Mouse (Mus musculus) ES-Bruce4 (cell line): ENCODE data around the gene Kmt2d.

ENCODE experiments used
- CTCF ChIP-seq: IDR thresholded peaks from one replicate; pipeline ENCODE4 v1.8.1; 2011; ENCODE audit warnings: low read depth, low read length
- EP300 ChIP-seq: IDR thresholded peaks from 2 replicates; pipeline ENCODE4 v1.6.1; 2011; ENCODE audit warnings: low read depth, low read length; ENCODE audit not compliant: insufficient read depth
- POLR2A ChIP-seq: IDR thresholded peaks from one replicate; pipeline ENCODE4 v1.8.1; 2011; ENCODE audit warnings: low read length; ENCODE audit not compliant: insufficient read depth

DNA sequence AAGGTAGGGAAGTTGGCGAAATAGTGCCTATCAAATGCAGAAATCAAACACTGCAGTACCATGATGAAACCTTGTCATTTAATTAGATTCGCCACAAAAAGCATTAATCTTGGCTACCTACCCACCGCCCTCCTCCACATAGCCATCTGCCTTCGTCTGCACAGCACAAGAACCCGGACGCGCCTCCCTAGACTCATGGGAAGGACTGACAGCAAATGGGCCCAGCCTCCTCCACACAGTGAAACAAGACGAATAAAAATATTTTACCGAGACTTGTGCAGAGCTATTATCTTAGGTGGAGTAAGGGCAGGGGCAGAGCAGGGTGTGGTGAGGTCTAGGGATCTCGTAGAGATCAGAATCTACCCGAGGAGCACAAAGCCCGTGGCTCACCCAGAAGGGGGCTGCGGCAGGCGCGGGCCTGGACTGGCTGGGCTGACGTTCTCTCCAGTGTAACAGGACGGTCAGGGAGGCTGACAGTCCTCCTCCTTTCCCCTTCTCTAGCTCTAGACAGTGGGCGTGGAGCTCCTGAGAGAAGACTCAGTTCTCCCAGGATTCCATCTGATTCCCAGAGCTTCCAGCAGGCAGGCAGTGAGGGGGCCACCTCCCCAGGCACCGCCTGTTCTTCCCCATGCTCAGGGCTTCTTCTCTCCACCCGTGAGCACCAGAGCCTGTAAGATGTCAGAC lies 58.1 kb downstream of the Kmt2d start:
- TF ChIP-seq CTCF (no peak), EP300 (no peak), POLR2A (no peak)
